Mouse (Mus musculus) embryonic fibroblast, embryonic 13.5 days (primary cell): Measurements from ENCODE around the gene Nfib. TPM values are rescaled to one million over a fixed set of nuclear protein-coding genes. Genes with fewer than 3 reads are reported as not detected.

Experiments
- H3K27ac ChIP-seq: 2 replicates; pipeline ENCODE4 v1.5.1; 2012; ENCODE audit warnings: low read length, control low read depth, inconsistent platforms; ENCODE audit not compliant: insufficient read depth
- H3K4me1 ChIP-seq: 2 replicates; pipeline ENCODE4 v1.6.1; 2011; ENCODE audit warnings: low read length; ENCODE audit not compliant: control insufficient read depth, insufficient read depth
- H3K4me3 ChIP-seq: 2 replicates; pipeline ENCODE4 v1.5.1; 2011; ENCODE audit warnings: mild to moderate bottlenecking, control low read depth, low read length; ENCODE audit not compliant: insufficient read depth
- CTCF ChIP-seq: IDR thresholded peaks from 2 replicates; pipeline ENCODE4 v1.5.1; 2011; ENCODE audit warnings: mild to moderate bottlenecking, control low read depth, low read length, moderate library complexity, borderline replicate concordance; ENCODE audit not compliant: insufficient read depth
- POLR2A ChIP-seq: IDR thresholded peaks from 2 replicates; pipeline ENCODE4 v1.6.1; 2011; ENCODE audit warnings: low read depth, mild to moderate bottlenecking, control low read depth, low read length, moderate library complexity
- polyA plus RNA-seq: library from polyadenylated mRNA; stranded (reverse); fragments of >200 nt; gene quantifications from 2 replicates; pipeline ENCODE4 v1.2.4, GENCODE M21; 2011; ENCODE audit warnings: low read depth; ENCODE audit not compliant: missing spikeins, insufficient read length

Gene Nfib
- polyA plus RNA-seq, 1 experiment = 69.5 TPM

GRCm38 (mm10) chr4:82598436-82598835 lies 107.1 kb downstream of the Nfib start:
- Histone ChIP-seq H3K4me1 (0 out of 2 replicates have a peak, but pooled peaks cover 3% of the 10 kb centered on the region), H3K27ac (no peak overlapping the region), H3K4me3 (no peak overlapping the region)
- TF ChIP-seq CTCF = no peak
- TF ChIP-seq POLR2A = no peak

GRCm38 (mm10) chr4:82593681-82594666 lies 111.6 kb downstream of the Nfib start:
- Histone ChIP-seq H3K4me1 (peaks cover 2% of the 10 kb centered on the region; the same call in 1 of the 2 replicates), H3K27ac (no peak overlapping the region), H3K4me3 (no peak overlapping the region)
- no peak for TF ChIP-seq CTCF
- TF ChIP-seq POLR2A = no peak

GRCm38 (mm10) chr4:82592086-82593030 lies 113.2 kb downstream of the Nfib start:
- H3K4me3 ChIP-seq = no peak overlapping the region
- TF ChIP-seq POLR2A (no peak), CTCF (no peak)
- no peak overlapping the region for H3K27ac ChIP-seq
- peaks cover 2% of the 10 kb centered on the region; the same call in 1 of the 2 replicates for H3K4me1 ChIP-seq

- TF ChIP-seq CTCF (no peak), POLR2A (no peak)
- Histone ChIP-seq H3K27ac (no peak overlapping the region), H3K4me3 (no peak overlapping the region), H3K4me1 (peaks cover 2% of the 10 kb centered on the region; the same call in 1 of the 2 replicates)
Observed at GRCm38 (mm10) chr4:82589345-82589890, 116.1 kb downstream of the Nfib start.

- H3K4me3 ChIP-seq = no peak overlapping the region
- H3K27ac ChIP-seq = no peak overlapping the region
- no peak for TF ChIP-seq CTCF
- peaks cover 2% of the 10 kb centered on the region; the same call in 1 of the 2 replicates for H3K4me1 ChIP-seq
Observed at GRCm38 (mm10) chr4:82588718-82589117, 116.8 kb downstream of the Nfib start.

GRCm38 (mm10) chr4:82587146-82587870 lies 118.2 kb downstream of the Nfib start:
- Histone ChIP-seq H3K4me1 (peaks cover 2% of the 10 kb centered on the region; the same call in 1 of the 2 replicates), H3K4me3 (no peak overlapping the region), H3K27ac (no peak overlapping the region)
- TF ChIP-seq POLR2A = no peak
- no peak for TF ChIP-seq CTCF

GRCm38 (mm10) chr4:82586637-82587036 lies 118.9 kb downstream of the Nfib start:
- Histone ChIP-seq H3K4me3 (no peak overlapping the region), H3K4me1 (peaks cover 2% of the 10 kb centered on the region; the same call in 1 of the 2 replicates), H3K27ac (no peak overlapping the region)
- TF ChIP-seq CTCF (no peak), POLR2A (no peak)

GRCm38 (mm10) chr4:82585536-82585935 lies 120.0 kb downstream of the Nfib start:
- peaks cover 2% of the 10 kb centered on the region; the same call in 1 of the 2 replicates for H3K4me1 ChIP-seq
- no peak for TF ChIP-seq POLR2A
- no peak for TF ChIP-seq CTCF
- no peak overlapping the region for H3K27ac ChIP-seq
- H3K4me3 ChIP-seq = no peak overlapping the region

GRCm38 (mm10) chr4:82585056-82585455 lies 120.5 kb downstream of the Nfib start:
- TF ChIP-seq POLR2A = no peak
- TF ChIP-seq CTCF = no peak
- Histone ChIP-seq H3K4me3 (no peak overlapping the region), H3K27ac (no peak overlapping the region), H3K4me1 (peaks cover 2% of the 10 kb centered on the region; the same call in 1 of the 2 replicates)

- no peak overlapping the region for H3K4me3 ChIP-seq
- no peak overlapping the region for H3K27ac ChIP-seq
- no peak for TF ChIP-seq CTCF
- TF ChIP-seq POLR2A = no peak
- peaks cover 2% of the 10 kb centered on the region; the same call in 1 of the 2 replicates for H3K4me1 ChIP-seq
Observed at GRCm38 (mm10) chr4:82584548-82584947, 121.0 kb downstream of the Nfib start.
